Mouse (Mus musculus): Measurements from ENCODE around the gene Zfp14. TPM values are rescaled to one million over a fixed set of nuclear protein-coding genes. Genes with fewer than 3 reads are reported as not detected.

Zfp14 gene
- total and polyA plus RNA-seq, 3 experiments, result 0.34 to 0.54 (median 0.34) TPM

GRCm38 (mm10) chr7:30000601-30001000 lies 50.6 kb downstream of the Zfp14 start:
- dilution Hi-C loops (cut with MboI; ENCODE audit: extremely low pct_ligation_motif_present, extremely low pct_unique_long_range_greater_than_20kb, low sequenced_read_pairs), result no loop called here
- H3K27me3 ChIP-seq (replicated peaks), result no peaks in the 10 kb centered on the region
- TF ChIP-seq MYC (IDR thresholded peaks at IDR 0.05; ENCODE audit: low read depth, low read length), result 0 out of 2 replicates have a peak, but pooled peaks have one; percentile 15
- peak; percentile 83 for TF ChIP-seq ETS1 (conservative IDR thresholded peaks at IDR 0.05; ENCODE audit: low read depth, low read length)
- no peak for TF ChIP-seq CHD2 (IDR thresholded peaks at IDR 0.05; ENCODE audit: low read length)
- TF ChIP-seq CTCF (conservative IDR thresholded peaks at IDR 0.05 in 1 of 2, IDR thresholded peaks at IDR 0.05 in 1 of 2; ENCODE audit: low read depth in 2 of 2, low read length in 2 of 2), result no peak
- TF ChIP-seq BHLHE40 (IDR thresholded peaks at IDR 0.05; ENCODE audit: low read depth, low read length), result peak; percentile 33; the same call in 1 of the 2 replicates
- peak; percentile 18; the same call in 1 of the 2 replicates for TF ChIP-seq JUN (IDR thresholded peaks at IDR 0.05; ENCODE audit: insufficient read depth, low read depth, low read length)
- TF ChIP-seq UBTF (IDR thresholded peaks at IDR 0.05; ENCODE audit: low read depth, low read length), result no peak
- TF ChIP-seq EP300 (IDR thresholded peaks at IDR 0.05; ENCODE audit: low read length), result peak; percentile 56
- no peak for TF ChIP-seq TBP (conservative IDR thresholded peaks at IDR 0.05; ENCODE audit: low read depth, low read length)
- no peak for TF ChIP-seq GABPA (IDR thresholded peaks at IDR 0.05; ENCODE audit: insufficient replicate concordance, low read depth, low read length)
- peak; percentile 33; the same call in 1 of the 2 replicates for TF ChIP-seq JUND (conservative IDR thresholded peaks at IDR 0.05; ENCODE audit: low read depth, low read length)
- TF ChIP-seq POLR2AphosphoS2 (IDR thresholded peaks at IDR 0.05; ENCODE audit: low read depth, low read length), result no peak
- no peak for TF ChIP-seq TCF12 (IDR thresholded peaks at IDR 0.05; ENCODE audit: low read depth, low read length)
- 0 out of 2 replicates have a peak, but pooled peaks have one; percentile 54 for TF ChIP-seq SIN3A (IDR thresholded peaks at IDR 0.05; ENCODE audit: low read length)
- TF ChIP-seq MXI1 (IDR thresholded peaks at IDR 0.05; ENCODE audit: low read depth, low read length), result peak; percentile 66; the same call in 1 of the 2 replicates
- peak; percentile 27; the same call in 1 of the 2 replicates for TF ChIP-seq USF1 (IDR thresholded peaks at IDR 0.05; ENCODE audit: low read depth, low read length)
- TF ChIP-seq MAX (IDR thresholded peaks at IDR 0.05; ENCODE audit: low read length), result peak; percentile 60; the same call in 1 of the 2 replicates
- TF ChIP-seq CHD1 (IDR thresholded peaks at IDR 0.05; ENCODE audit: low read depth, low read length), result no peak
- DNase-seq (ENCODE audit: extremely low read depth), result peak; percentile 62
- H3K4me3 ChIP-seq (replicated peaks in 1 of 3; ENCODE audit: low read depth in 2 of 3, low read length in 2 of 3, poor library complexity in 1 of 3), result no peak overlapping the region
- in situ Hi-C loops (cut with MboI; ENCODE audit: low pct_ligation_motif_present, low pct_unique_long_range_greater_than_20kb, low sequenced_read_pairs), result no loop called here
- H3K27ac ChIP-seq (ENCODE audit: insufficient read depth, low read depth), result no peak overlapping the region
- peaks cover 3% of the 10 kb centered on the region for H3K9me3 ChIP-seq (replicated peaks; ENCODE audit: low read length)
- no peak overlapping the region for H3K9ac ChIP-seq (ENCODE audit: insufficient read depth, low read depth)
- H3K4me2 ChIP-seq (ENCODE audit: insufficient read depth, low read depth, poor library complexity, severe bottlenecking), result no peak overlapping the region
- H3K79me2 ChIP-seq (replicated peaks; ENCODE audit: control insufficient read depth, extremely low read depth, insufficient read depth, poor library complexity, severe bottlenecking), result no peaks in the 10 kb centered on the region
- H3K4me1 ChIP-seq (ENCODE audit: control insufficient read depth in 1 of 2, insufficient read depth in 2 of 2), result peaks cover 3 to 14% of the 10 kb centered on the region in 2 experiments; a peak in 2 of 4 replicates
- peaks cover 46 to 67% of the 10 kb centered on the region in 2 experiments for H3K36me3 ChIP-seq (replicated peaks in 1 of 2; ENCODE audit: control insufficient read depth in 1 of 2, insufficient read depth in 1 of 2, low read length in 1 of 2)

DNA sequence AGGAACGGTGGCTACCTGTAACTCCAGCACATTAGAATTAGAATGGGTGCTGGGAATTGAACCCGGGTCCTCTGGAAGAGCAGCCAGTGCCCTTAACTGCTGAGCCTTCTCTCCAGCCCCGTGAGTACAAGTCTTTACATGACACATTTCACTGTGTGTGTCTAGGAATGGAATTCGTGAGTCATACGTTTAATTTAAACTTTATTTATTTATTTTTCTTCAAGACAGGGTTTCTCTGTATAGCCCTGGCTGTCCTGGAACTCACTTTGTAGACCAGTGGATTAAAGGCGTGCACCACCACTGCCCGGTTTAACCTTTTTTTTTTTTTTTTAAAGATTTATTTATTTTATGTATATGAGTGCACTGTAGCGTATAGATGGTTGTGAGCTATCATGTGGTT lies 56.0 kb downstream of the Zfp14 start:
- in situ Hi-C loops (cut with MboI; ENCODE audit: low pct_ligation_motif_present, low pct_unique_long_range_greater_than_20kb, low sequenced_read_pairs) (no loop called here), dilution Hi-C loops (cut with MboI; ENCODE audit: extremely low pct_ligation_motif_present, extremely low pct_unique_long_range_greater_than_20kb, low sequenced_read_pairs) (no loop called here)
- Histone ChIP-seq H3K9me3 (replicated peaks; ENCODE audit: low read length) (peaks cover 8% of the 10 kb centered on the region), H3K79me2 (replicated peaks; ENCODE audit: control insufficient read depth, extremely low read depth, insufficient read depth, poor library complexity, severe bottlenecking) (no peaks in the 10 kb centered on the region), H3K4me2 (ENCODE audit: insufficient read depth, low read depth, poor library complexity, severe bottlenecking) (no peak overlapping the region), H3K36me3 (replicated peaks in 1 of 2; ENCODE audit: control insufficient read depth in 1 of 2, insufficient read depth in 1 of 2, low read length in 1 of 2) (peaks cover 43 to 83% of the 10 kb centered on the region in 2 experiments), H3K4me1 (ENCODE audit: control insufficient read depth in 1 of 2, insufficient read depth in 2 of 2) (peaks cover 0 to under 1% of the 10 kb centered on the region in 2 experiments; a peak in 1 of 4 replicates), H3K4me3 (replicated peaks in 1 of 3; ENCODE audit: low read depth in 2 of 3, low read length in 2 of 3, poor library complexity in 1 of 3) (no peak overlapping the region), H3K27ac (ENCODE audit: insufficient read depth, low read depth) (no peak overlapping the region), H3K9ac (ENCODE audit: insufficient read depth, low read depth) (no peak overlapping the region), H3K27me3 (replicated peaks) (no peaks in the 10 kb centered on the region)
- no peak for DNase-seq (ENCODE audit: extremely low read depth)
- TF ChIP-seq RAD21 (IDR thresholded peaks at IDR 0.05; ENCODE audit: low read depth, low read length) (no peak), GABPA (IDR thresholded peaks at IDR 0.05; ENCODE audit: insufficient replicate concordance, low read depth, low read length) (no peak), ZKSCAN1 (IDR thresholded peaks at IDR 0.05; ENCODE audit: borderline replicate concordance, low read depth, low read length) (no peak), IRF4 (IDR thresholded peaks at IDR 0.05; ENCODE audit: low read depth, low read length) (no peak), TCF12 (IDR thresholded peaks at IDR 0.05; ENCODE audit: low read depth, low read length) (no peak), ZMIZ1 (IDR thresholded peaks at IDR 0.05; ENCODE audit: low read depth, low read length) (no peak), ZC3H11A (IDR thresholded peaks at IDR 0.05; ENCODE audit: low read depth, low read length) (no peak), NELFE (IDR thresholded peaks at IDR 0.05; ENCODE audit: low read depth, low read length) (no peak), SIN3A (IDR thresholded peaks at IDR 0.05; ENCODE audit: low read length) (no peak), ELF1 (IDR thresholded peaks at IDR 0.05; ENCODE audit: low read depth, low read length) (no peak), TBP (conservative IDR thresholded peaks at IDR 0.05; ENCODE audit: low read depth, low read length) (no peak), CHD2 (IDR thresholded peaks at IDR 0.05; ENCODE audit: low read length) (no peak), ETS1 (conservative IDR thresholded peaks at IDR 0.05; ENCODE audit: low read depth, low read length) (no peak), ZNF384 (IDR thresholded peaks at IDR 0.05; ENCODE audit: low read depth, low read length) (no peak), RCOR1 (conservative IDR thresholded peaks at IDR 0.05; ENCODE audit: low read depth, low read length) (no peak), SMC3 (IDR thresholded peaks at IDR 0.05; ENCODE audit: low read depth, low read length) (no peak), PAX5 (IDR thresholded peaks at IDR 0.05; ENCODE audit: low read length) (no peak)

Data from CH12.LX (cell line).